Mouse (Mus musculus) urinary bladder, adult 2 months (tissue): ENCODE data around the gene Rundc3a. TPM values are rescaled to one million over a fixed set of nuclear protein-coding genes. Genes with fewer than 3 reads are reported as not detected.
A peak's percentile ranks its signal among the peaks of the same experiment; 100 is the strongest.
"Not testable (repeated sequence)": the region's sequence is repeated elsewhere in the genome, so short reads cannot be mapped to it uniquely, and the experiment has no call there.

Source experiments
- DNase-seq: peaks from one replicate; pipeline ENCODE4 v3.0.0; 2022; ENCODE audit warnings: low spot score
- polyA plus RNA-seq: library from polyadenylated mRNA; depleted of rRNA; stranded (reverse); fragments of >200 nt; gene quantifications from 2 replicates; pipeline ENCODE4 v1.2.3, GENCODE M21; 2012

The Rundc3a gene
- polyA plus RNA-seq, 1 experiment: 1.4 TPM

- no peak for DNase-seq
Measured at GRCm38 (mm10) chr11:102408888-102409794, 15.9 kb downstream of the Rundc3a start.

- DNase-seq: no peak
Measured at GRCm38 (mm10) chr11:102409795-102410330, 16.7 kb downstream of the Rundc3a start.

- not testable (repeated sequence) for DNase-seq
Measured at GRCm38 (mm10) chr11:102410345-102410744, 17.1 kb downstream of the Rundc3a start.

GRCm38 (mm10) chr11:102411061-102411460 lies 17.9 kb downstream of the Rundc3a start:
- no peak for DNase-seq

- peak; percentile 75 for DNase-seq
Measured at GRCm38 (mm10) chr11:102411704-102412103, 18.5 kb downstream of the Rundc3a start.

GRCm38 (mm10) chr11:102413059-102413458 lies 19.9 kb downstream of the Rundc3a start:
- DNase-seq: no peak

GRCm38 (mm10) chr11:102415034-102415802 lies 22.0 kb downstream of the Rundc3a start:
- no peak for DNase-seq

- DNase-seq: no peak
Measured at GRCm38 (mm10) chr11:102417160-102417559, 24.0 kb downstream of the Rundc3a start.

- DNase-seq: no peak
Measured at GRCm38 (mm10) chr11:102418887-102419286, 25.7 kb downstream of the Rundc3a start.

- no peak for DNase-seq
Measured at GRCm38 (mm10) chr11:102421559-102421958, 28.4 kb downstream of the Rundc3a start.

- DNase-seq: no peak
Measured at GRCm38 (mm10) chr11:102424666-102425065, 31.5 kb downstream of the Rundc3a start.

- no peak for DNase-seq
Measured at GRCm38 (mm10) chr11:102425555-102426316, 32.5 kb downstream of the Rundc3a start.

GRCm38 (mm10) chr11:102428981-102429540 lies 35.9 kb downstream of the Rundc3a start:
- no peak for DNase-seq

- DNase-seq: no peak
Measured at GRCm38 (mm10) chr11:102429551-102429950, 36.3 kb downstream of the Rundc3a start.

- peak; percentile 70 for DNase-seq
Measured at GRCm38 (mm10) chr11:102430121-102431017, 37.2 kb downstream of the Rundc3a start, which contains the start of gene Grn. TSS of gene Grn (plus strand) at chr11:102430315.

GRCm38 (mm10) chr11:102431018-102431645 lies 37.9 kb downstream of the Rundc3a start:
- DNase-seq: no peak

- no peak for DNase-seq
Measured at GRCm38 (mm10) chr11:102431728-102432114, 38.5 kb downstream of the Rundc3a start.

GRCm38 (mm10) chr11:102432115-102432843 lies 39.1 kb downstream of the Rundc3a start:
- DNase-seq: no peak

GRCm38 (mm10) chr11:102432896-102433295 lies 39.7 kb downstream of the Rundc3a start:
- DNase-seq: no peak
